Mouse (Mus musculus): ENCODE measurements around the gene Gbp2b.

GRCm38 (mm10) chr3:142640201-142640600 is 45.6 kb downstream of the Gbp2b start:
- TF ChIP-seq POLR2A (IDR thresholded peaks at IDR 0.05; ENCODE audit: insufficient read depth, low read depth, low read length) (no peak), CTCF (IDR thresholded peaks at IDR 0.05) (peak; percentile 76), EP300 (IDR thresholded peaks at IDR 0.05; ENCODE audit: insufficient read depth, low read depth, low read length) (no peak)
